Mouse (Mus musculus) CD4-positive, CD25-positive, alpha-beta regulatory T cell, adult 4 months (primary cell): ENCODE measurements around the gene Kat5. TPM values are rescaled to one million over a fixed set of nuclear protein-coding genes. Genes with fewer than 3 reads are reported as not detected.
A peak's percentile ranks its signal among the peaks of the same experiment; 100 is the strongest.

Source experiments
- ATAC-seq: one replicate; pipeline ENCODE4 v1.8.0; 2017
- polyA plus RNA-seq, 2 experiments: library from polyadenylated mRNA; unstranded; fragments of 100-300 nt; shearing (Covaris generic); gene quantifications; one replicate each; pipeline ENCODE4 v1.2.1; 2017

The Kat5 gene
- polyA plus RNA-seq, 2 experiments from 2014 or later = 38.8 to 84.9 TPM

DNA sequence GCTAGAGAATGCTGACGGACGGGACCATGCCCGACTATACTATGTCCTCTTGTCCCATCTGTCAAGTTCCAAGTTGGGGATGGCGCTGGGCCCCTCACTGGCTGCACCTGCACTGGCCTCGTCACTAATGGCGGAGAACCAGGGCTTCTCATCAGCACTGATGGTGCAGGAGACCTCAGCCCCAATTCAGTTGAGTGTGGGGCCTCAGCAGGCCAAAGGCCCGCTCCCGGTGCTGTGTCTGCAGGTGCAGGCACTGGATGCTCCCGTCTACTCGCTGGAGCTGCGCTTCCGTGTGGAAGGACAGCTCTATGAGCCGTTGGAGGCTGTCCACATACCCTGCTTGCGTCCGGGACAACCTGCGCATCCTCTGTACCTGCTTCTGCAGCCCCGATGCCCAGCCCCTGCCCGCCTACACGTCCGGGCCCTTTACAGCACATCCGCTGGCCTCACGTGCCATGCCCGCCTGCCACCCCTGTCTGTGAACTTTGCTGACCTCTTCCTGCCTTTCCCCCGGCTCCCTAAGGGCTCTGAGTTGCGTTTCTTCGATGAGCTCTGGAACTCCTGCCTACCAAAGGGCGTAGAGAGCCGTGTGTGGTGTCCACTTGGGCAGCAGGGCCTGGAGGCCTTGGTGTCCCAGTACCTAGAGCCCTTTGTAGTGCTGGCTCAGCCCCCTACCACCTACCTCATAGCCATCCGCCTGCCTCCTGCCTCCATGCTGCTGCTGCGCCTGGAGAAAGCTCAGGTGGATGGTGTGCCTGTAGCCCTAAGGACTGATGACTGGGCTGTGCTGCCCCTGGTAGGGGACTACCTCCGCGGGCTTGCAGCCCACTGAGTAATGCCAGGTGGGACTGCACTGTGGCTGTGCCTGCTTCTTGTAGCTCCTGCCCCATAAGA, 39.4 kb downstream of the Kat5 start:
- ATAC-seq = no peak

- ATAC-seq = no peak
Measured at GRCm38 (mm10) chr19:5569521-5569920, 40.5 kb downstream of the Kat5 start.

DNA sequence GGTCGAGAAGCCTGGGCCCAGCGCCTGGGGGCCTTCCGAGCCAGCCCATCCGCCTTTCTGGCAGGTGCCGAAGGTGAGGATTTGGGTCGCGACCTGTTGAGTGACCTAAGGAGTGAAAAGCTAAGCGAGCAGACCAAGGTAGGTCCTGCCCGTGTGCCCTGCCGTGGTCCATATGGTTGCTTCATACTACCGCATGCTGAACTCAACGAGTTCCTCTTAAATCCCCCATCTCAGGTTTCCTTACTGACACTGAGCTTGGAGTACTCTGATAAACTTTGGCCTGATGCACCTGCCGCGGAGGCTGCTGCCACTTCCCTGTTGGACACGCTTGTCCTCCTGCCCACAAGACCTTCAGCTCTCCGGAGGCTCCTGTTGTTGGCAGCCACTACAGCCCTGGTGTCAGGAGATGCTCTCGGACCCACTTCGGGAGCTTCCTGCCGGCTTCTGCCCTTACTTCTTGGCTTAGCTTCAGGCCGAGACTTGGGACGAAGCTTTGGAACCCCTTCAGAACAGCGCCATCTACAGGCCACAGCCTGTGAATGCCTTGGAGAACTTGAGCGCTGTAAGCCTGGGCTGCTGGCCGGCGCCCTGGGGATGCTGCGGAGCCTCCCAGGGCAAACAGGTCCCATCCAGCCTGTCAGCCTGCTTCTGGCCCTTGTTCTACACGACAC, 41.4 kb downstream of the Kat5 start:
- ATAC-seq = peak; percentile 3

DNA sequence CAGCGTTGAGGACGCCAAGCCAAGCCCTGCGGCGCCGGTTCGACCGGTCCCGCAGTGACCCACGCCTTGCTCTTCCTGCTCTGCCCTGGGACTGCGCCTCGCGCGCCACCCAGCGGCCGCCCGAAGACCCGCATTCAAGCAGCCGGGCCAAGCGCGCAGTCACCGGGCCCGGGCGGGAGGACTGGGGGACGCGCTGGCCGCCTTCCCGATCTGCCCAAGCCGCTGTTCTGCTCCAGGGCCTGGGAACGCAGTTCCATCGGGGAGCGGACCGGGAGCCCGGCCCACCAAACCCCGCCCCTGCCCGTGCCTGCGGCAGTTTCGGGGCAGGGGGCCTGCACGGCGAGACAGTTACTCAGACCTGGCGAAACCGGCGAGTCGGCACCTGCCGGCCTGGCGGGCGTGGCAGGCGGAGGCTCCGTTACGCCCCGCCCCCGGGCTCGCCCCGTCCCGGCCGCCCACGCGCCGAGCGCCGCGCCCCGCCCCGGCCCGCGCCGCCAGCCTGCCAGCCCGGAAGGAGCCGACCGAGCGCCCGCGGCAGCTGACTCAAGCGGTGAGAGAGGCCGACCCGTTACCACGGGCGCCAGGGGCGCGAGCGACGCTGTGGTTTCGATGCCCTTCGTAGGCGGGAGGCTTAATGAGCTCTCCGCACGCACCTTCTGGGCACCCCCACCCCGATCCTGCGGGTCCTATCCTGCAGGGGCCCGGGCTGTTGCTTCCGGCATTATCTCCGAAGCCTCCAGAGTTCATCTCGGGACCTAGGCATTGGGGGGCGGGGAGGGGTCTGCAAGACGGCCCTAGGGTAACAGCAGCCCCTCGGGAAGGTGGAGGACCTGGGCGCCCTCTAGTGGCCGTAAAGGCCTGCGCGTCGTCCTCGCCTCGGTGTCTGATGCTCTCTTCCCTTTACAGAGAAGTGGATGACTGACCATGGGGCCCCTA, 42.2 kb downstream of the Kat5 start, which contains the start of gene Ap5b1:
Ap5b1 (plus strand) TSS at position 492 of the 936 bp plus-strand sequence.
- ATAC-seq = peak; percentile 76

GRCm38 (mm10) chr19:5567180-5567533, 42.9 kb downstream of the Kat5 start:
- peak; percentile 39 for ATAC-seq

- ATAC-seq = no peak
Measured at GRCm38 (mm10) chr19:5566316-5566715, 43.7 kb downstream of the Kat5 start.

DNA sequence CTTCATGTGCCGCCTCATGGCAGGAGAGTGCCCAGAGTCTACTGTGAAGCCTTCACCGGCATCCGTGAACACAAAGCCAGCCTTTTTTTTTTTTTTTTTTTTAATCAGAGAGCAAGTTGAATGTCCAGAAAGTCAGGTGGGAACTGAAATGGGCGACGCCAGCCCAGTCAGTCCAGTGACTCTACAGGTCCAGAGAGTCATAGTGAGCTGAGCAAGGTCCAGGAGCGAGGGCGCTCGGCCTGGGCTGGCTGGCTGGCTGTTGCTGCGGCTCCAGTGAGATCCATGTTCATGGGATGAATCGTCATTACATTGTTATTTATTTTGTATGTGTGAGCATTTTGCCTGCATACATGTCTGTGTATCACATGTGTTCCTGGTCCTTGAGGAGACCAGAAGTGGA, 47.3 kb downstream of the Kat5 start:
- no peak for ATAC-seq

DNA sequence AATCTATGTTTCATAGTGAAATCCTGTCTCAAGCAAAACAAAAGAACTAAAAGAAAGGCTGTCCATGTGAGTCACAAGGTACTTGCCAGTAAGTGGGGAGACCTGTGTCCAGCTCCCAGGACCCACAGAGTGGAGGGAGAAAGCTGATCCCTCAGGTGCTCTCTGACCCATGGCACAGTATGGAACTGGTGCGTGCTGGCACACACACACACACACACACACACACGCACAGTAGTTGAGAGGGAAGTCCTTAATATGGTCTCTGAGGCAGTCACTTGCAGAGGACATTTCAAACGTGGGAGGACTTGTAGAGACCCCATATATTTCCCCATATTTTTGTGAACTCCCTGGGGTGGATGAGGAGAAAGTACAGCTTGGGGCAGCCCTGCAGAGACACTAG, 48.2 kb downstream of the Kat5 start:
- ATAC-seq = no peak

GRCm38 (mm10) chr19:5561252-5561790, 48.7 kb downstream of the Kat5 start:
- no peak for ATAC-seq

DNA sequence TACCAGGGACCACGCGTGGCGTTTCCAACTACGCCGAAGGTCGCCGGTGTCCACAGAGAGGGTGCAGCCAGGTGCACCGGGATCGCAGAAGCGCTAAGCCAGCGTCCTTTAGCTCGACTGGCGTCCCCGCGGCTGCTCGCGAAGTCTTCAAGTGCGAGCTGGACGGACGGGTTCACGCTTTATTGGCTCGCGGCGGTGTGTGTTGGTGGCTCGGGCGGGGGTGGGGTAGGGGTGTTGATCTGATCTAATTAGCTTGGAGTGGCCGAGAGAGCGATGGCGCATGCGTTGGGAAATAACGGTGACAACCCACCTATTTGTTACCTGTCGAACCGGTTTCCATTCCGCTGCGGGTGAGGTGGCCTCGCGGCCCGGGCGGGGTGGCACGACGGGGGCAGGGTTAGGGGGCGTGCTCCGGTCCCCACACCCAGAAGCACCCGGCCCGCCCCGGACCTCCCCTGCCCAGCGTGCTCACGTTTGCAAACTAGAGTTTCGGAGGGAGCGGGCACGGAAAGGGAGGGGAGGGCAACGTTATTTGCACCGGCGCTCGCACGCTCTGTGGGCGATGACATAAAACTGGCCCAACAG, 49.5 kb downstream of the Kat5 start, which contains the start of gene Ovol1:
Ovol1 (minus strand) TSS at position 190 of the 585 bp plus-strand sequence.
- no peak for ATAC-seq

- ATAC-seq = no peak
Measured at GRCm38 (mm10) chr19:5559631-5560456, 50.2 kb downstream of the Kat5 start.

GRCm38 (mm10) chr19:5559229-5559628, 50.8 kb downstream of the Kat5 start:
- no peak for ATAC-seq

DNA sequence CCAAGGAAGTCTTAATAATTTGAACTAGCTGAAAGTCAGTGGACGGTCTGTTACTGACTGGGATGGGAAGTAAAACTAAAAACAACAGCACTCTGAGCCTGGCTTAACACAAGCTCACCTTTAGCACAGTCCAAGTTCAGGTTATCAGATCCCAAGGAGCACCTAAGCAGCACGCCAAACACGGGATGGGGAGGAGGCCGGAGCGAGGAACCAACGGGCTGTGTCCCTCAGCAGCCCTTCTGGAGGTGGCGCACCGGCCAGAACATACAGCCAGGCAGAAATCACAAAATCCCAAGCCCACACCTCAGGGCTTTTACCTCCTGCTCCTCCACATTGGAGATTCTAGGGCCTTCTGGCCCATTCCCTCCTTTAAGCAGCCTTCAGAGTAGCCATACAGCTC, 51.3 kb downstream of the Kat5 start:
- no peak for ATAC-seq

GRCm38 (mm10) chr19:5558169-5558568, 51.9 kb downstream of the Kat5 start:
- ATAC-seq = no peak

DNA sequence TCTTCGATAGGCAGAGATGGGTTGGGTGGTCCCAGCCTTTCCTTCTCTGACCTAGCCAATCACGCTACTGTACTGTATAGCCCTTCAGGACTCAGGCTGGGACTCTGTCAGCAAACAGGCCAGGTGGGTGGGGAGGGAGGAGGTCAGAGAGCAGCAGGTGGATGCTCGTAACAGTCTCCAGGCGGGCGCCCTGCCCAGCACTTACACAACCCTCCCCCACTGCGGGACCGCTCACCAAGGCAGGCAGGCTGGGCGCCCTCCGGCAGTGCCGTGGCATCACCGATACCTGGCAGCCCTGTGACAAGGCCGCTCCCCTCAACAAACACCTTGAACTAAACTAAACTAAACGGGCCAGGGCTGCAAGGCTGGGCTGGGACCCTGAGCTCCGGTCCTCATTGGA, 55.8 kb downstream of the Kat5 start:
- ATAC-seq = no peak

DNA sequence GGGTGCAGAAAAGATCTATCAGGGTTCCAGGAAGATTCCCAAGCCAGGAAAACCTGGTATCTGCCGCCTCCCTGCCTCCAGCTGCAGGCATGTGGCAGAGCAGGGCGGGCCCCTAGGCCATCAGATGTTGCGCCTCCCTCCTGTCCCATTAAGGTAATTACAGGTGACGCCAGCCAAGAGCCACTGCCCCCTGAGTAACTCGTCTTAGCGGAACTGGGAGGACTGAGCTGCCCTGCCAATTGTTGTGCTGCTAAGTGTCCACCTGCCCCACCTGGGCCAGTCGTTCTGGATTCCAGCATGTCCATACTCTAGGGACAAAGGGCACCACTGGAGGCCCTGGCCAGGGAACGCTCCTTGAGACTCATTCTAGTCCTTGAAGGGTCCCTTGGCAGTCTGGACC, 56.2 kb downstream of the Kat5 start:
- ATAC-seq = no peak

Other genes starting within 250 kb of the Kat5 start
- gene Eif1ad, start 243.5 kb downstream of the Kat5 start, polyA plus RNA-seq = 10 to 100 TPM; 46.1 to 57.1 TPM
- gene Banf1, start 243.1 kb downstream of the Kat5 start, polyA plus RNA-seq = 100 to 1,000 TPM; 246 to 256 TPM
- gene Sart1, start 221.5 kb downstream of the Kat5 start, polyA plus RNA-seq = 10 to 100 TPM; 18.1 to 30.1 TPM
- gene Tsga10ip, start 207.7 kb downstream of the Kat5 start, polyA plus RNA-seq = not detected
- 10 to 100 TPM; 56.0 to 57.2 TPM for gene Drap1, start 185.3 kb downstream of the Kat5 start, polyA plus RNA-seq
- 10 to 100 TPM; 20.8 to 28.7 TPM for gene AI837181, start 185.1 kb downstream of the Kat5 start, polyA plus RNA-seq
- gene Fosl1, start 162.7 kb downstream of the Kat5 start, polyA plus RNA-seq = not detected
- under 1 TPM; 0.48 to 0.83 TPM for gene Ccdc85b, start 152.3 kb downstream of the Kat5 start, polyA plus RNA-seq
- 100 to 1,000 TPM in 1 of 2 experiments, 10 to 100 TPM in 1; 86.2 to 159 TPM for gene Fibp, start 149.6 kb downstream of the Kat5 start, polyA plus RNA-seq
- 100 to 1,000 TPM; 136 to 191 TPM for gene Ctsw, start 141.7 kb downstream of the Kat5 start, polyA plus RNA-seq
- gene Efemp2, start 136.3 kb downstream of the Kat5 start, polyA plus RNA-seq = 1 to 10 TPM; 1.5 to 4.6 TPM
- 10 to 100 TPM; 44.8 to 51.5 TPM for gene Mus81, start 121.8 kb downstream of the Kat5 start, polyA plus RNA-seq
- 1,000 to 10,000 TPM; 1,977 to 2,151 TPM for gene Cfl1, start 119.8 kb downstream of the Kat5 start, polyA plus RNA-seq
- gene 1700020D05Rik, start 106.5 kb downstream of the Kat5 start, polyA plus RNA-seq = not detected
- 10 to 100 TPM; 20.2 to 23.6 TPM for gene Snx32, start 99.7 kb downstream of the Kat5 start, polyA plus RNA-seq
- not detected for gene Ovol1, start 49.6 kb downstream of the Kat5 start, polyA plus RNA-seq
- gene Ap5b1, start 42.2 kb downstream of the Kat5 start, polyA plus RNA-seq = 1 to 10 TPM; 3.8 to 7.4 TPM
- gene Rnaseh2c, start 8.4 kb downstream of the Kat5 start, polyA plus RNA-seq = 100 to 1,000 TPM in 1 of 2 experiments, 10 to 100 TPM in 1; 55.0 to 102 TPM
- 100 to 1,000 TPM; 111 to 174 TPM for gene Rela, start 27.2 kb upstream of the Kat5 start, polyA plus RNA-seq
- gene Sipa1, start 53.5 kb upstream of the Kat5 start, polyA plus RNA-seq = 10 to 100 TPM; 19.0 to 25.6 TPM
- 1 to 10 TPM; 6.3 to 8.4 TPM for gene Map3k11, start 78.5 kb upstream of the Kat5 start, polyA plus RNA-seq
- 10 to 100 TPM; 21.6 to 23.9 TPM for gene Pcnx3, start 78.7 kb upstream of the Kat5 start, polyA plus RNA-seq
- 1 to 10 TPM; 1.9 to 2.4 TPM for gene Kcnk7, start 94.1 kb upstream of the Kat5 start, polyA plus RNA-seq
- gene Ehbp1l1, start 116.1 kb upstream of the Kat5 start, polyA plus RNA-seq = 10 to 100 TPM; 14.4 to 20.7 TPM
- 10 to 100 TPM; 43.5 to 55.3 TPM for gene Fam89b, start 119.4 kb upstream of the Kat5 start, polyA plus RNA-seq
- gene Ltbp3, start 130.7 kb upstream of the Kat5 start, polyA plus RNA-seq = not detected
- gene Scyl1, start 161.2 kb upstream of the Kat5 start, polyA plus RNA-seq = 10 to 100 TPM; 15.1 to 19.4 TPM